Comparison of ENCODE assay signal across 14 mouse cellular contexts in genomic region chr1:159392667-159393066, GRCm38 (mm10).
DNase-seq lines count a peak whose midpoint lies in the region; ATAC-seq and TF ChIP-seq lines count a peak whose summit lies in the region.
"Had no signal": no experiment of that assay in that cellular context is flagged by ENCODE, and none has a peak within 500 bp of the region (broad histone marks: within the 10 kb centered on the region; RNA-seq: fewer than 3 reads in every experiment).

No protein-coding gene starts in this region.

- WGBS in embryonic facial prominence, embryonic 15.5 days: 62% methylated on average over 8 of the region's 8 CpGs

- no peak overlapping the region for H3K9ac ChIP-seq in embryonic facial prominence, embryonic 15.5 days
- H3K9ac ChIP-seq: heart, embryonic 12.5 days; liver, embryonic 15.5 days had no signal

- H3K4me3 ChIP-seq in gastrocnemius, adult 2 months: no peak overlapping the region
- H3K4me3 ChIP-seq in embryonic facial prominence, embryonic 15.5 days (replicated peaks): no peak overlapping the region
- H3K4me3 ChIP-seq: heart, embryonic 12.5 days; liver, embryonic 15.5 days had no signal

- H3K4me1 ChIP-seq in embryonic facial prominence, embryonic 15.5 days: peaks cover 21% of the 10 kb centered on the region
- H3K4me1 ChIP-seq: liver, embryonic 15.5 days had no signal

- TF ChIP-seq CTCF in gastrocnemius, adult 2 months (IDR thresholded peaks at IDR 0.05): no peak

- peak overlapping the region; percentile 79 for H3K27ac ChIP-seq in gastrocnemius, adult 2 months
- peak overlapping the region; percentile 77 for H3K27ac ChIP-seq in embryonic facial prominence, embryonic 15.5 days (replicated peaks)
- H3K27ac ChIP-seq: kidney, postnatal 0 days; liver, embryonic 15.5 days; macrophage had no signal

- no peaks in the 10 kb centered on the region for H3K27me3 ChIP-seq in embryonic facial prominence, embryonic 15.5 days
- H3K27me3 ChIP-seq: liver, embryonic 15.5 days had no signal

- H3K4me2 ChIP-seq in embryonic facial prominence, embryonic 15.5 days (replicated peaks): peak overlapping the region; percentile 6; the same call in 1 of the 2 replicates
- H3K4me2 ChIP-seq: heart, embryonic 12.5 days; liver, embryonic 15.5 days had no signal

- intact Hi-C loops in gastrocnemius, adult 2 months (cut with DNase I): no loop called here

- H3K9me3 ChIP-seq in embryonic facial prominence, embryonic 15.5 days (replicated peaks): no peaks in the 10 kb centered on the region
- H3K9me3 ChIP-seq: heart, embryonic 12.5 days; liver, embryonic 15.5 days had no signal

- H3K36me3 ChIP-seq in embryonic facial prominence, embryonic 15.5 days: no peaks in the 10 kb centered on the region
- H3K36me3 ChIP-seq: heart, embryonic 12.5 days; liver, embryonic 15.5 days had no signal

- no peak for DNase-seq in gastrocnemius, adult 2 months
- DNase-seq in gastrocnemius, adult 8-10 months (ENCODE audit: low spot score in 2 of 2): no peak
- peak; percentile 61 for DNase-seq in 3134 (ENCODE audit: extremely low read depth, insufficient read length, low spot score)
- DNase-seq in cerebellum, adult 8-10 months: peak; percentile 29
- DNase-seq in spleen, postnatal 14 days (ENCODE audit: low spot score in 2 of 2): no peak
- DNase-seq in gastrocnemius, postnatal 10 days: no peak
- no peak for DNase-seq in right cerebral cortex, postnatal 14 days
- DNase-seq: spleen, adult 18-20 months had no signal

- ATAC-seq in embryonic facial prominence, embryonic 15.5 days (ENCODE audit: insufficient number of reproducible peaks, low FRiP score, low TSS enrichment, low read depth): no peak
- ATAC-seq: CD4-positive, CD25-positive, alpha-beta regulatory T cell, adult 4 months had no signal

Comparison
In these comparisons a context has a peak if more than half of its experiments do, and no peak if none do; other contexts are left out.
1. DNase-seq: peak in 3134 (single experiment) and cerebellum, adult 8-10 months (single experiment); none in gastrocnemius, adult 2 months (single experiment), gastrocnemius, adult 8-10 months (0 of 2), spleen, postnatal 14 days (0 of 2), gastrocnemius, postnatal 10 days (single experiment) and right cerebral cortex, postnatal 14 days (single experiment).